Mouse (Mus musculus) heart, embryonic 10.5 days (tissue): ENCODE measurements at regions not wholly inside any gene's neighbourhood (a gene's known extent, or its start where the extent isn't known, plus 50 kb on each side); places are given as distances from the start of the nearest gene placed in this dataset.

Source experiments
- DNase-seq: peaks from one replicate; pipeline ENCODE4 v3.0.0-alpha.2; 2017; ENCODE audit warnings: low spot score
- H3K27ac ChIP-seq: fragments of 300-500 bp; sonication (generic); 2 replicates; pipeline ENCODE4 v1.5.1; 2016; ENCODE audit warnings: mild to moderate bottlenecking
- H3K27me3 ChIP-seq: fragments of 300-500 bp; sonication (generic); 2 replicates; pipeline ENCODE4 v1.6.1; 2016; ENCODE audit warnings: mild to moderate bottlenecking; ENCODE audit not compliant: poor library complexity, insufficient read depth, severe bottlenecking
- H3K36me3 ChIP-seq: fragments of 300-500 bp; sonication (generic); 2 replicates; pipeline ENCODE4 v1.6.1; 2016; ENCODE audit warnings: mild to moderate bottlenecking, moderate library complexity
- H3K4me1 ChIP-seq: fragments of 300-500 bp; sonication (generic); 2 replicates; pipeline ENCODE4 v1.6.1; 2016; ENCODE audit warnings: mild to moderate bottlenecking
- H3K4me3 ChIP-seq: fragments of 300-500 bp; sonication (generic); 2 replicates; pipeline ENCODE4 v1.5.1; 2016; ENCODE audit warnings: mild to moderate bottlenecking, moderate library complexity
- H3K9me3 ChIP-seq: fragments of 300-500 bp; sonication (generic); 2 replicates; pipeline ENCODE4 v1.6.1; 2016; ENCODE audit warnings: mild to moderate bottlenecking, moderate library complexity
- WGBS: fragments of 180-500 bp; shearing (Covaris S2); methylation state at CpG from one replicate; pipeline ENCODE4 v1.1.7; 2016; 5-methylcytosine and 5-hydroxymethylcytosine counted together

DNA sequence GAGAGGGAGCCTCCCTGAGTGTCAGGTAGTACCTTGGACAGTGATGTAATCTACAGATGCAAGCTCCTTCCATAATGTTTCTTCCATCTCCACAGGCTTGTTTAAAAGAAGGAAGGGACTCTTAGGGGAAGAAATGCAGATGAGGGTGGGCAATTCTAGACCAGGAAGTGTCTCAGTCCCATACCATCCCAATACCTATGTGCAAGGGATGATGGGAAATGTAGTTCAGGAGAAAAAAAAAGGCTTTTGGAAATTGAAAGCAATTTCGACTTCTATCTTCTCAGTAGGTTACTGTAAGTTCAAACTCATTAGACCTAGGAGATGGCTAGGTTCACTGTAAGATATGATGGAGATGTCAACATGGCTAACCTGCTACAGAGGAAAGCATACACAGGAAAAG is 68.3 kb downstream of the Cd83 start:
- H3K4me3 ChIP-seq = no peak overlapping the region
- H3K27me3 ChIP-seq = no peaks in the 10 kb centered on the region
- WGBS = 77% methylated on average over 1 of the region's 1 CpGs
- peaks cover 3% of the 10 kb centered on the region; the same call in 1 of the 2 replicates for H3K4me1 ChIP-seq
- H3K27ac ChIP-seq = no peak overlapping the region
- DNase-seq = no peak
- H3K9me3 ChIP-seq = no peaks in the 10 kb centered on the region
- no peaks in the 10 kb centered on the region for H3K36me3 ChIP-seq

DNA sequence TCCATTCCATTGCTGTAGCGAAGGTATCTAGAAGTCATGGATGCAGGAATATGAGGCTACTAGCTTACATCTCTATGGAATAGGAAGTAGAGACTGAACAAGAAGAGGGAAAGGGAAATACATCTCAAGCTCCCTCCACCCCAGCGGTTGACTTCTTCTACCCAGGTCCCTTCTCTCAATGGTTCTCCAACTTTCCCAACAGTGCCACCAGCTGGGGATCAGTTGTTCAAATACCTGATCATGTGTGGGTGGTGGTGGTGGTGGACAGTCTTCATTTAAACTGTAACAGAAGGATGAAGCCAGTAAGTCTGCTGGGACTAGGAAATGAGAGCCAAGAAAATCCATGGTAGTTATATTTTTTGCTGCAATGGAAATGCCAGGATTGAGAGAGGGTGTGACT is 70.4 kb downstream of the Cd83 start:
- Histone ChIP-seq H3K27me3 (no peaks in the 10 kb centered on the region), H3K4me3 (no peak overlapping the region), H3K27ac (no peak overlapping the region), H3K4me1 (no peaks in the 10 kb centered on the region; the same call in 1 of the 2 replicates), H3K9me3 (no peaks in the 10 kb centered on the region), H3K36me3 (no peaks in the 10 kb centered on the region)
- no peak for DNase-seq
- 93% methylated on average over 2 of the region's 2 CpGs for WGBS

DNA sequence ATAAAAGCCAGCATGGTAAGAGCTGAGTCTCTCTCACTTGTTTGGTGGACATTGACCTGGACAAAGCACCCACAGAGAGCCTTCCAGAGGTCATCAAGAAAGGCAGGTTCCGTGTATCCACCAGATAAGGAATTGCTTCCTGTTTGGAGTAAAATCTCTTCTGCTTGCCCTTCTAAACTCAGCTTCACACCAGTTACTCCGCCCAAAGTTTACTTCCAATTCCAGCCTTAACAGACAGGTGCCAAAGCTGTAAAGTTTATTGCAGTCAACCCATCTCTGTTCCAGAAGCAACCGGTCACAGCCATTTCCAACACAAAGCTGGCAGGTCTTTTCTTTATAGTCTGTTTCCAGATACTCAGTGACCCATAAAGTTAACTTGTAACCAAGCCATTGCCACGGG is 76.4 kb downstream of the Cd83 start:
- H3K9me3 ChIP-seq = no peaks in the 10 kb centered on the region
- 62% methylated on average over 4 of the region's 4 CpGs for WGBS
- no peaks in the 10 kb centered on the region; the same call in 1 of the 2 replicates for H3K27me3 ChIP-seq
- H3K27ac ChIP-seq = no peak overlapping the region
- H3K4me1 ChIP-seq = peaks cover 24% of the 10 kb centered on the region
- no peaks in the 10 kb centered on the region for H3K36me3 ChIP-seq
- DNase-seq = no peak
- H3K4me3 ChIP-seq = no peak overlapping the region

DNA sequence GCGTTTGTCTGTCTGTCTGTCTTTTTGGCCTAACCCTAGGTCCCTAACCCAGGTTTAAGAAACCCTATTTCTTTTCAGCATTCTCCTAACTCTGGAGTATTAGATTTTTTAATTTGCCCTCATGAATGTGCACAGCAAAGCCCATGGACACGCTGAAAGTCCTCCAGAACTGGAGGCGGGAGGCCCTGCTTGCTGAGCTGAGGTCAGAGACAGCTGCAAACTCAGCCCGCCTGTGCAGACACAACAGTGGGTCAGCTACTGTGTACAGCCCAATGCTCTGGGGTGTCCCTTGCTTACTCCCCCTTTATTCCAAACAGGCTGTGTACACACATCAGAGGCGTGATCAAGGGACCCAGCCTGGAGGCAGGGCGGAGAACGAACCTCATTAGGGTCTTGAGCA is 76.8 kb downstream of the Cd83 start:
- Histone ChIP-seq H3K36me3 (no peaks in the 10 kb centered on the region), H3K27me3 (no peaks in the 10 kb centered on the region; the same call in 1 of the 2 replicates), H3K4me3 (no peak overlapping the region), H3K4me1 (peaks cover 24% of the 10 kb centered on the region), H3K27ac (no peak overlapping the region), H3K9me3 (no peaks in the 10 kb centered on the region)
- WGBS = 83% methylated on average over 7 of the region's 7 CpGs
- DNase-seq = no peak

- no peak overlapping the region for H3K4me3 ChIP-seq
- H3K36me3 ChIP-seq = no peaks in the 10 kb centered on the region
- no peak for DNase-seq
- peaks cover 24% of the 10 kb centered on the region for H3K4me1 ChIP-seq
- 79% methylated on average over 5 of the region's 5 CpGs for WGBS
- no peaks in the 10 kb centered on the region; the same call in 1 of the 2 replicates for H3K27me3 ChIP-seq
- H3K9me3 ChIP-seq = no peaks in the 10 kb centered on the region
- no peak overlapping the region for H3K27ac ChIP-seq
These were observed 77.5 kb downstream of the Cd83 start for GRCm38 (mm10) chr13:43862056-43862455.

GRCm38 (mm10) chr13:43862586-43862985 is 78.0 kb downstream of the Cd83 start:
- Histone ChIP-seq H3K27ac (no peak overlapping the region), H3K4me3 (no peak overlapping the region), H3K36me3 (no peaks in the 10 kb centered on the region), H3K4me1 (peaks cover 24% of the 10 kb centered on the region), H3K9me3 (no peaks in the 10 kb centered on the region), H3K27me3 (peaks cover 4% of the 10 kb centered on the region; the same call in 1 of the 2 replicates)
- WGBS = 78% methylated on average over 6 of the region's 6 CpGs
- DNase-seq = no peak

DNA sequence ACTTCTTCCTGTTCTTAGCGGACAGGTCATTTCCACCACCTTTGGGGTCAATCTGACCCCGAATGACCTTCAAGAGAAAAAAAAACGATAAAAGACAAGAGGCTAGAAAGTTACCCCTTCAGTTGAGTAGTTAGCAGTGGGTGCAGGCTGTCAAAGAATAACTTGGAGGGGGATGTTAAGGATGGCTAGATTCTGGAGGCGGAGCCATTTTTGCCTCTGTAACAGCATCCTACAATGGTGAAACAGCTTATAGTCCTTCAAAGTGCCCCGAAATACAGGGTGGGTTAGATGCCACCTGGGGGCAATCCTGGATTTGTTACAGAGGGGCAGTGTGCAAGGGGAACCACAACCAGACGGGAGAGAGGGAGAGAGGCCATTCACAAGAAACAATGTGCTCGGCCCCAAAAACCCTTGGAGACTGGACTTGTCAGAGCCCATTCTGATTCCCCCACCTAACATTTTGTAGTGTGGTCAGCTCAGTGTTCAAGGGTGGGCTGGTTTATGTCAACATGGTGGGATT is 79.1 kb downstream of the Cd83 start:
- H3K4me3 ChIP-seq = no peak overlapping the region
- peaks cover 24% of the 10 kb centered on the region for H3K4me1 ChIP-seq
- H3K36me3 ChIP-seq = no peaks in the 10 kb centered on the region
- DNase-seq = no peak
- peaks cover 4% of the 10 kb centered on the region; the same call in 1 of the 2 replicates for H3K27me3 ChIP-seq
- no peaks in the 10 kb centered on the region for H3K9me3 ChIP-seq
- WGBS = 82% methylated on average over 7 of the region's 7 CpGs
- peak overlapping the region; percentile 90 for H3K27ac ChIP-seq

DNA sequence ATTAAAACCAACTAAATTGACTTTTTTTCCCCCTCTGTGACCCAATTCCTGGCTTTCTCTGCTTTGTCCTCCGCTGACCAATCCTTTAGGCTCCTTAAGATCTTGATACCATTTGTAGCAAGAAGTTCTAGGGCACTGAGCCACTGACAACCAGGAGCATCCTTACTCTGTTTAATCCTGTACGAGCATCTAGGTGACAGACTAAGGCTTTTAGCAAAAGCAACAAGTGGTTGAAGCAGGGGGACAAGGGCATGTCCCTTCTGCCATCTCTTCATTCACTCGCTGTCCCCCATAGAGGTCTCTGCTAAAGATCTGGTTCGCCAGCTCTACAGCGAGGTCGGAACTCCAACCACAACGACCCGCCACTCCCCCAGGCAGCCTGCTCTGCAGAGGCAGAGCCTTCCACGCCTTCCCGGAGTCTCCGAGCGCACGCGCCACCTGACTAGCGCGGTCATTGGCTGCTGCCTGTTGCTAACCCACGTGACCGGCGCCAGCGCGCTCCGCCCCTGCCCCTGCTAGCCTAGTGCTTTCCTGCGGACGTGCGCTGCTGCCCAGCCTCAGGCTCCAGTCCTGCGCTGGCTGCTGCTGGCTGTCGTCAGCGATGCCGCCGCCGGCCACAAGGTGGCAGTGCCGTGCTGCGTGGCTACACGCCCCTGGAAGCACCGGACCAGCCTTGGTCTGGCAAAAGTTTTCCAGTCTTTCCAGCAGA is 79.7 kb downstream of the Cd83 start:
- H3K27ac ChIP-seq = peak overlapping the region; percentile 90
- H3K36me3 ChIP-seq = no peaks in the 10 kb centered on the region
- peak; percentile 100 for DNase-seq
- peaks cover 4% of the 10 kb centered on the region; the same call in 1 of the 2 replicates for H3K27me3 ChIP-seq
- peak overlapping the region; percentile 51 for H3K4me3 ChIP-seq
- whole genome bisulfite sequencing = under 1% methylated on average over 35 of the region's 35 CpGs
- no peaks in the 10 kb centered on the region for H3K9me3 ChIP-seq
- peaks cover 24% of the 10 kb centered on the region for H3K4me1 ChIP-seq

- Histone ChIP-seq H3K27me3 (peaks cover 4% of the 10 kb centered on the region; the same call in 1 of the 2 replicates), H3K36me3 (no peaks in the 10 kb centered on the region), H3K27ac (peak overlapping the region; percentile 90), H3K9me3 (no peaks in the 10 kb centered on the region), H3K4me3 (peak overlapping the region; percentile 51), H3K4me1 (peaks cover 24% of the 10 kb centered on the region)
- DNase-seq = no peak
- WGBS = 2% methylated on average over 20 of the region's 20 CpGs
These were observed 80.5 kb downstream of the Cd83 start for GRCm38 (mm10) chr13:43865036-43865435.

DNA sequence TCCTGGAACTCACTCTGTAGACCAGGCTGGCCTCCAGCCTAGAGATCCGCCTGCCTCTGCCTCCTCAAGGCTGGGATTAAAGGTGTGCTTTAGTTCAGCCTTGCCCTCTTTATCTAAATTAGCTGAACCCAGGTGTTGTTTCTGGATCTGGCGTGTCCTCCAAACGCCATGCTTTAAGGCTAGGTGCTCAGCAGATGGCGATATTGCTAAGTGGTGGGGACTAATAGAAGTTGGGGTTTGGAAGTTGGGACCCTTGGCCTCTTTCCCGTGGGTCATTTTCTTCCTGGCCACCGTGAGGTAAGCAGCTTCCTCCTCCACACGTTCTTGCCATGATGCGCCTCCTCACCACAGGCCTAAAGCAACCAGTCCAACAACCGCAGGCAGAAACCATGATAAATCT is 91.3 kb downstream of the Cd83 start:
- no peak overlapping the region for H3K4me3 ChIP-seq
- peaks cover 5% of the 10 kb centered on the region; the same call in 1 of the 2 replicates for H3K4me1 ChIP-seq
- H3K27me3 ChIP-seq = no peaks in the 10 kb centered on the region
- H3K9me3 ChIP-seq = no peaks in the 10 kb centered on the region
- H3K36me3 ChIP-seq = no peaks in the 10 kb centered on the region
- WGBS = 80% methylated on average over 9 of the region's 9 CpGs
- H3K27ac ChIP-seq = no peak overlapping the region
- no peak for DNase-seq

DNA sequence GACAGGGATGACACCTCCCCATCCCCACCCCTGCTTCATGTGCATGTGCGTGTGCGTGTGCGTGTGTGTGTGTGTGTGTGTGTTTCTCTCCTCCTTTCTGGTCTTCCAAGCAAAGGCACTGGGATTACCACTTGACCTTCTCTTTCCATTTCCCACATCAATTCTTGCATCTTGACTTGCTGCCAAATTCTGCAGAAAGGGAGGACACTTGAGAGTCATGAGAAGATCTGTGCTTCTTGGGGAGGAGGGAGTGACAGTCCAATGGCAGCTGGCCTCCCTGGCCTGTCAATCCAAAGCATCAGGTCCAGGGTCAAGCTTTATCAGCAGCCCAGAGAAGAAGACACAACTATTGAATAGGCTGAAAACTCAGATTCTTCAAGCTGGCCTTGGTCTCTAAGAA is 102.7 kb downstream of the Cd83 start:
- Histone ChIP-seq H3K27me3 (no peaks in the 10 kb centered on the region), H3K27ac (no peak overlapping the region), H3K4me1 (peaks cover 4% of the 10 kb centered on the region; the same call in 1 of the 2 replicates), H3K4me3 (no peak overlapping the region), H3K36me3 (no peaks in the 10 kb centered on the region), H3K9me3 (no peaks in the 10 kb centered on the region)
- DNase-seq = no peak
- WGBS = 93% methylated on average over 3 of the region's 3 CpGs

DNA sequence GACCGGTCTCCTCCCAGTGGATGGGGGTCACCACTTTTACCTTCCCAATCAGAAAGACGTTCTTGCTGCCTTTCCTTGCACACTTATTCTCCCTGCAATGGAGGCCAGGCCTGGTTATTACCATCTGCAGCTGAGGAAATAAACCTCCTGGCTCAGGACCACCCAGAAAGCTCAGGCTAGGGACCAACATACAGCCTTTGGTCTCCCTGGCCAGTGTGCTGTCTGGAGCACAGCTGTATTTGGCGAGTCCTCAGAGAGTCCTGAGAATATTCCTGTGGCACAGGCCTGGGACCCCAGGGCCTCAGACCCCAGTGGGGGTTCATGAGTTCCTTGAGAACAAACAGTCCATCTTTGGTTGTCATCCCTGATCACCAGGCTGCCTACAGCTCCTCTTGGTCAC is 107.4 kb downstream of the Cd83 start:
- no peak for DNase-seq
- peak overlapping the region; percentile 36; the same call in 1 of the 2 replicates for H3K27ac ChIP-seq

DNA sequence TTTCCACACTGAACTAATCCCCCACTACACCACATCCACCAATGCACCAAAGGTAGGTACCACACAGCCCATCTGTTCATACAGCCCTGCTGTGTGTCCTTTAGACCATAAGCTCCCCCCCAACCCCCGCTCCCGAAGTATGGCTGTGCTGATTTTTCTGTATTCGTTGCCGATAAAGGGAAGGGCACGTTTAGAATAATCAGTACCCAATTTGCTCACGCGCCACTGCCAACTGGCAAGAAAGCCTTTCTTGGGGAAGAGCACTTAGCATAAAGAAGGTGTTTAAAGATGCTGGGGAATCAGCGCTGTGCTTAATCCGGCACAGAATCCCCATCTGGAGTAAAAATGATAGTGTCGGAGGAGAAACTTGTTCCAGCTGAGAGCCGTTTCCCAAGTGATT is 111.4 kb downstream of the Cd83 start:
- 81% methylated on average over 11 of the region's 11 CpGs for WGBS
- peaks cover 4% of the 10 kb centered on the region for H3K4me1 ChIP-seq
- H3K4me3 ChIP-seq = no peak overlapping the region
- H3K27ac ChIP-seq = no peak overlapping the region
- H3K27me3 ChIP-seq = peaks cover 6% of the 10 kb centered on the region; the same call in 1 of the 2 replicates
- DNase-seq = no peak
- no peaks in the 10 kb centered on the region for H3K36me3 ChIP-seq
- H3K9me3 ChIP-seq = no peaks in the 10 kb centered on the region

More for the DNA sequence above, 107.4 kb downstream of the Cd83 start:
- WGBS = 83% methylated on average over 3 of the region's 3 CpGs
- Histone ChIP-seq H3K27me3 (peaks cover 6% of the 10 kb centered on the region; the same call in 1 of the 2 replicates), H3K4me3 (no peak overlapping the region), H3K9me3 (no peaks in the 10 kb centered on the region), H3K4me1 (peaks cover 4% of the 10 kb centered on the region; the same call in 1 of the 2 replicates), H3K36me3 (no peaks in the 10 kb centered on the region)
